Mouse (Mus musculus) intestine, postnatal 0 days (tissue): Measurements from ENCODE around the gene Gnptab. TPM values are rescaled to one million over a fixed set of nuclear protein-coding genes. Genes with fewer than 3 reads are reported as not detected.
A peak's percentile ranks its signal among the peaks of the same experiment; 100 is the strongest.

Experiments used
- ATAC-seq: fragments of 200-750 bp; cut with Nextera tagmentation; 2 replicates; pipeline ENCODE4 v1.8.0; 2017; ENCODE audit warnings: mild to moderate bottlenecking, moderate TSS enrichment, moderate library complexity
- H3K27ac ChIP-seq: fragments of 300-500 bp; sonication (generic); 2 replicates; pipeline ENCODE4 v1.5.1; 2014; ENCODE audit warnings: mild to moderate bottlenecking, low read depth, low read length, moderate library complexity
- H3K27me3 ChIP-seq: fragments of 300-500 bp; sonication (generic); replicated peaks from 2 replicates; pipeline ENCODE4 v1.6.1; 2014; ENCODE audit warnings: low read length, mixed read lengths; ENCODE audit not compliant: control insufficient read depth, insufficient read depth
- H3K36me3 ChIP-seq: fragments of 300-500 bp; sonication (generic); 2 replicates; pipeline ENCODE4 v1.6.1; 2014; ENCODE audit warnings: mild to moderate bottlenecking, moderate library complexity; ENCODE audit not compliant: control insufficient read depth, insufficient read depth
- H3K4me1 ChIP-seq: fragments of 300-500 bp; sonication (generic); replicated peaks from 2 replicates; pipeline ENCODE4 v1.6.1; 2014; ENCODE audit warnings: antibody characterized with exemption, low read length, mixed read lengths; ENCODE audit not compliant: control insufficient read depth, insufficient read depth
- H3K4me2 ChIP-seq: fragments of 300-500 bp; sonication (generic); replicated peaks from 2 replicates; pipeline ENCODE4 v1.6.1; 2014; ENCODE audit warnings: low read depth, mild to moderate bottlenecking, moderate library complexity
- H3K4me3 ChIP-seq: fragments of 300-500 bp; sonication (generic); 2 replicates; pipeline ENCODE4 v1.5.1; 2014; ENCODE audit warnings: low read depth, low read length
- H3K9ac ChIP-seq: fragments of 300-500 bp; sonication (generic); 2 replicates; pipeline ENCODE4 v1.6.1; 2014; ENCODE audit warnings: mild to moderate bottlenecking, low read depth, low read length
- H3K9me3 ChIP-seq: fragments of 300-500 bp; sonication (generic); 2 replicates; pipeline ENCODE4 v1.6.1; 2016; ENCODE audit warnings: mixed run types; ENCODE audit not compliant: control insufficient read depth
- CTCF ChIP-seq: sonication (generic); IDR thresholded peaks from 2 replicates; pipeline ENCODE4 v1.5.1; 2016; ENCODE audit warnings: low read depth, mild to moderate bottlenecking, control low read depth, antibody characterized with exemption, moderate library complexity
- WGBS: fragments of 180-500 bp; shearing (Covaris S2); extraction: QIAGEN DNeasy Blood & Tissue Kit; methylation state at CpG from one replicate; pipeline ENCODE4 v1.1.7; 2014; 5-methylcytosine and 5-hydroxymethylcytosine counted together
- polyA plus RNA-seq: library from polyadenylated mRNA; unstranded; fragments of >200 nt; fragmentation: Nextera tagmentation; extraction: Ambion mirVana; gene quantifications from 2 replicates; pipeline ENCODE4 v1.2.1, GENCODE M21; 2015

Gnptab gene
- polyA plus RNA-seq, 1 experiment from 2014 or later, result 6.2 TPM

DNA sequence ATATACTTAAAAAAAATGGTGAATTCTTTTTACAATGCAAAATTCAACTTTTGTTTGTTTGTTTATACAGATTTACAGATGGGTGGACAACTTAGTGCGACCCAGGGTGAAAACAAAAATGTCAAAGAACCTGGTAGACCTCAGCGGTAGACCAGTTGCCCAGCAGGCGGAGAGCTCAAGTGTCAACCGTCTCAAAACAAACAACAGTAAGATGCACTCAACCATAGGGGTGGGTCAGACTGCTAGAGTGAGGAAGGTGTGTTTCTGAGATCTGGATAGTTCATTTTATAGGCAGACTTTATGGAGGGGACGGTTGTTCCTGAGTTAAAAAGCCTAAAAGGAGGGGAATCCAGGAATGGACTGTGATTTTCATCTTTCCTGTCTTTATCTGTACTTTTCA lies 109.7 kb downstream of the Gnptab start:
- no peak for ATAC-seq
- no peaks in the 10 kb centered on the region for H3K9me3 ChIP-seq
- H3K4me3 ChIP-seq, result no peak overlapping the region
- no peak overlapping the region for H3K9ac ChIP-seq
- H3K4me2 ChIP-seq, result no peak overlapping the region
- no peaks in the 10 kb centered on the region for H3K4me1 ChIP-seq
- H3K27me3 ChIP-seq, result no peaks in the 10 kb centered on the region
- no peak overlapping the region for H3K27ac ChIP-seq
- peaks cover 22% of the 10 kb centered on the region for H3K36me3 ChIP-seq
- 79% methylated on average over 5 of the region's 5 CpGs for WGBS
- no peak for TF ChIP-seq CTCF

DNA sequence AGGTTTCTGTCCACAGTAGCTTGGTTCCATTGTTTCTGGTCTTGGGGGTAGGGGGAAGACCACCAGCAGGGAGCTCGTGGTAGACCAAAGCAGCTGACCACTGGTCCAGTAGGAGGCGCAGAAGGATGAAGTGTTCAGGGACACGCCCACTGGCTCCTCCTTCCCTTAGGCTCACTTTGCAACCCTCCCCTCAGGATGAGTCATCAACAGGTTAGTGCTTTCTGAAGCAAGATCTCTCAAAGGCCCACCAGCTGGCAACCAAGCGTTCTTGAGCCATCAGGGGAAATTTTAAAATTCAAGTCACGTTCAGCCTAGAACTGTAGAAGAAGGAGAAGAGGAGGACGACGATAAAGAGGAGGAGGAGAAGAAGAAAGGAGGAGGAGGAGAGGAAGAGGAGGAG lies 112.7 kb downstream of the Gnptab start:
- WGBS, result 48% methylated on average over 7 of the region's 7 CpGs
- H3K4me2 ChIP-seq, result no peak overlapping the region
- no peaks in the 10 kb centered on the region for H3K27me3 ChIP-seq
- no peaks in the 10 kb centered on the region for H3K9me3 ChIP-seq
- H3K9ac ChIP-seq, result no peak overlapping the region
- no peak for ATAC-seq
- no peak overlapping the region for H3K4me3 ChIP-seq
- H3K4me1 ChIP-seq, result no peaks in the 10 kb centered on the region
- H3K36me3 ChIP-seq, result peaks cover 7% of the 10 kb centered on the region; the same call in 1 of the 2 replicates
- no peak overlapping the region for H3K27ac ChIP-seq
- TF ChIP-seq CTCF, result peak; percentile 64

DNA sequence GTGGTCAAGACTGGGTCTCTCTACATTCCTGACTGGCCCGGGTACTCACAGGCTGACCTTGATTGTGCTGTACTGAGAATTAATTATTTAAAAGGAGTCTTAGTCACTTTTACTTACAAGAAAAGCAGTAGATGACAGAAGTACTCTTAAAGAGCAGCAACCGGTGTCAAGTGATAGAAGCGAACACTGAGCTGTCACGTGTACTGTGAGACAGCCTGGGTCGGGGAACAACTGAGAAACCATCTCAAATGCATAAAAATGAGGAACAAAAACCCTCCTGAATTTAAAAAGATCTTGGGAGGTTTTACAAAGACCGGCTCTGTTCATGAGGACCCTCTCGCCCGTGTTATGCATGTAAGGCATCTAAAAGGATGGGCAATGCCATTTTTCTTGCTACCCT lies 113.7 kb downstream of the Gnptab start:
- H3K36me3 ChIP-seq, result 0 out of 2 replicates have a peak, but pooled peaks cover 7% of the 10 kb centered on the region
- WGBS, result 72% methylated on average over 8 of the region's 8 CpGs
- H3K27me3 ChIP-seq, result no peaks in the 10 kb centered on the region
- no peak overlapping the region for H3K9ac ChIP-seq
- H3K9me3 ChIP-seq, result no peaks in the 10 kb centered on the region
- H3K27ac ChIP-seq, result peak overlapping the region; percentile 28; the same call in 1 of the 2 replicates
- no peak overlapping the region for H3K4me3 ChIP-seq
- no peak for ATAC-seq
- TF ChIP-seq CTCF, result no peak
- no peaks in the 10 kb centered on the region for H3K4me1 ChIP-seq
- 0 out of 2 replicates have a peak overlapping the region, but pooled peaks have one; percentile 6 for H3K4me2 ChIP-seq

DNA sequence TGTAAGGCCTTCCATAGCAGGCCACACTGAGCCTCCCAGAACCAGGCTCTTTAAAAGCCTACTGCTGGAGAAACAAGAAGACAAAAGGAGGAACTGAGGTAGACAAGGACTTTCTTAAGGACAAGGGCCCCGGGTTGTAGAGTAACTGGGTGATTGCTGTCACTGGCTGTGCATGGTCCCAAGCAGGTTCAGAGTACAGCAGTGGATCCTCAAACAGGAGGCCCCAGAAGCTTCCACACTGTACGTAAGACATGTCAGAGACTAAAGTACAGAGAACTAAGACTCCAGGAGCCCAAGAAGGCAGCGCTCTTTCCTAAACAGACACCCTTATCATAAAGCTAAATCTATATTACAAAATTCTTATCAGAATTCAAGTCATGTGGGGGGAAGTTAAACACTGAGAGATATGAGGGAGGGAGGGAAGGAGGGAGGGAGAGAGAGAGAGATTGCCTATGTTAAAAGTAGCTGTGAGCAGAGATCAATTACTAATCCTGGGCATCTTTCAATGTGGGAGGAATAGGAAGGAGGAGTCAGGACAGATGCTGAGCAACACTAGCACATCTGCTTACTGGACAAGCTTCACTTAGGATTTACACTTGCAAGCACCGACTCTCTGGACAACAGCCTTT lies 116.1 kb downstream of the Gnptab start:
- ATAC-seq, result peak; percentile 78
- H3K4me2 ChIP-seq, result peak overlapping the region; percentile 49
- no peaks in the 10 kb centered on the region for H3K9me3 ChIP-seq
- no peak overlapping the region for H3K9ac ChIP-seq
- H3K4me3 ChIP-seq, result no peak overlapping the region
- TF ChIP-seq CTCF, result no peak
- no peaks in the 10 kb centered on the region for H3K27me3 ChIP-seq
- no peaks in the 10 kb centered on the region for H3K36me3 ChIP-seq
- H3K27ac ChIP-seq, result peak overlapping the region; percentile 75
- WGBS, result 44% methylated on average over 4 of the region's 4 CpGs
- H3K4me1 ChIP-seq, result no peaks in the 10 kb centered on the region

Other genes starting within 250 kb of the Gnptab start
- gene Parpbp, start 232.2 kb upstream of the Gnptab start, polyA plus RNA-seq, result 2.0 and 2.1 TPM in 2 replicates
- 24.7 and 27.4 TPM in 2 replicates for gene Nup37, start 232.1 kb upstream of the Gnptab start, polyA plus RNA-seq
- 77.3 and 80.0 TPM in 2 replicates for gene Washc3, start 178.0 kb upstream of the Gnptab start, polyA plus RNA-seq
- gene Dram1, start 52 bp upstream of the Gnptab start, polyA plus RNA-seq, result 2.0 and 2.1 TPM in 2 replicates
- 31.6 and 50.4 TPM in 2 replicates for gene Sycp3, start 80.4 kb downstream of the Gnptab start, polyA plus RNA-seq
- 631 and 770 TPM in 2 replicates for gene Chpt1, start 124.9 kb downstream of the Gnptab start, polyA plus RNA-seq
- gene Mybpc1, start 226.0 kb downstream of the Gnptab start, polyA plus RNA-seq, result 2.2 and 3.5 TPM in 2 replicates